Mouse (Mus musculus) heart, embryonic 10.5 days (tissue): ENCODE data around the gene Asic3. TPM values are rescaled to one million over a fixed set of nuclear protein-coding genes. Genes with fewer than 3 reads are reported as not detected.

Experiments
- DNase-seq: peaks from one replicate; pipeline ENCODE4 v3.0.0-alpha.2; 2017; ENCODE audit warnings: low spot score
- H3K27ac ChIP-seq: fragments of 300-500 bp; sonication (generic); 2 replicates; pipeline ENCODE4 v1.5.1; 2016; ENCODE audit warnings: mild to moderate bottlenecking
- H3K27me3 ChIP-seq: fragments of 300-500 bp; sonication (generic); 2 replicates; pipeline ENCODE4 v1.6.1; 2016; ENCODE audit warnings: mild to moderate bottlenecking; ENCODE audit not compliant: poor library complexity, insufficient read depth, severe bottlenecking
- H3K36me3 ChIP-seq: fragments of 300-500 bp; sonication (generic); 2 replicates; pipeline ENCODE4 v1.6.1; 2016; ENCODE audit warnings: mild to moderate bottlenecking, moderate library complexity
- H3K4me1 ChIP-seq: fragments of 300-500 bp; sonication (generic); 2 replicates; pipeline ENCODE4 v1.6.1; 2016; ENCODE audit warnings: mild to moderate bottlenecking
- H3K4me3 ChIP-seq: fragments of 300-500 bp; sonication (generic); 2 replicates; pipeline ENCODE4 v1.5.1; 2016; ENCODE audit warnings: mild to moderate bottlenecking, moderate library complexity
- H3K9me3 ChIP-seq: fragments of 300-500 bp; sonication (generic); 2 replicates; pipeline ENCODE4 v1.6.1; 2016; ENCODE audit warnings: mild to moderate bottlenecking, moderate library complexity
- WGBS: fragments of 180-500 bp; shearing (Covaris S2); methylation state at CpG from one replicate; pipeline ENCODE4 v1.1.7; 2016; 5-methylcytosine and 5-hydroxymethylcytosine counted together
- polyA plus RNA-seq: library from polyadenylated mRNA; unstranded; fragments of >200 nt; fragmentation: Nextera tagmentation; extraction: Ambion mirVana; gene quantifications from 2 replicates; pipeline ENCODE4 v1.2.1, GENCODE M21; 2016

Gene Asic3
- polyA plus RNA-seq, 1 experiment from 2014 or later = 0.11 TPM

- 14% methylated on average over 9 of the region's 9 CpGs for WGBS
- Histone ChIP-seq H3K27ac (0 out of 2 replicates have a peak overlapping the region, but pooled peaks have one; percentile 94), H3K4me3 (peak overlapping the region; percentile 78), H3K36me3 (peaks cover 30% of the 10 kb centered on the region), H3K4me1 (peaks cover 55% of the 10 kb centered on the region), H3K9me3 (no peaks in the 10 kb centered on the region), H3K27me3 (no peaks in the 10 kb centered on the region)
- DNase-seq = no peak
These were observed 13.5 kb downstream of the Asic3 start for GRCm38 (mm10) chr5:24426556-24427284.

- peaks cover 34% of the 10 kb centered on the region for H3K36me3 ChIP-seq
- no peaks in the 10 kb centered on the region for H3K27me3 ChIP-seq
- no peaks in the 10 kb centered on the region for H3K9me3 ChIP-seq
- peak overlapping the region; percentile 8; the same call in 1 of the 2 replicates for H3K27ac ChIP-seq
- H3K4me3 ChIP-seq = peak overlapping the region; percentile 78
- DNase-seq = no peak
- 16% methylated on average over 12 of the region's 12 CpGs for WGBS
- H3K4me1 ChIP-seq = peaks cover 55% of the 10 kb centered on the region
These were observed 14.1 kb downstream of the Asic3 start for GRCm38 (mm10) chr5:24427285-24427633.

- DNase-seq = no peak
- peaks cover 49% of the 10 kb centered on the region for H3K4me1 ChIP-seq
- H3K4me3 ChIP-seq = peak overlapping the region; percentile 78
- 7% methylated on average over 15 of the region's 15 CpGs for WGBS
- H3K27me3 ChIP-seq = no peaks in the 10 kb centered on the region
- H3K9me3 ChIP-seq = no peaks in the 10 kb centered on the region
- peaks cover 40% of the 10 kb centered on the region for H3K36me3 ChIP-seq
- peak overlapping the region; percentile 56 for H3K27ac ChIP-seq
These were observed 14.8 kb downstream of the Asic3 start for GRCm38 (mm10) chr5:24427981-24428402.

- H3K9me3 ChIP-seq = no peaks in the 10 kb centered on the region
- peaks cover 46% of the 10 kb centered on the region for H3K36me3 ChIP-seq
- peak overlapping the region; percentile 78; the same call in 1 of the 2 replicates for H3K4me3 ChIP-seq
- H3K27ac ChIP-seq = peak overlapping the region; percentile 56; the same call in 1 of the 2 replicates
- no peaks in the 10 kb centered on the region for H3K27me3 ChIP-seq
- no peak for DNase-seq
- 12% methylated on average over 9 of the region's 9 CpGs for WGBS
- H3K4me1 ChIP-seq = peaks cover 47% of the 10 kb centered on the region
These were observed 15.4 kb downstream of the Asic3 start for GRCm38 (mm10) chr5:24428596-24428995.

- H3K27ac ChIP-seq = no peak overlapping the region
- no peaks in the 10 kb centered on the region for H3K9me3 ChIP-seq
- H3K27me3 ChIP-seq = no peaks in the 10 kb centered on the region
- H3K36me3 ChIP-seq = peaks cover 90% of the 10 kb centered on the region
- no peak overlapping the region for H3K4me3 ChIP-seq
- DNase-seq = no peak
- H3K4me1 ChIP-seq = no peaks in the 10 kb centered on the region; the same call in 1 of the 2 replicates
- 86% methylated on average over 8 of the region's 8 CpGs for WGBS
These were observed 20.8 kb downstream of the Asic3 start for GRCm38 (mm10) chr5:24433993-24434392.

- peaks cover 23% of the 10 kb centered on the region for H3K4me1 ChIP-seq
- H3K27me3 ChIP-seq = no peaks in the 10 kb centered on the region
- WGBS = 91% methylated on average over 8 of the region's 8 CpGs
- no peak overlapping the region for H3K27ac ChIP-seq
- H3K36me3 ChIP-seq = peaks cover 70% of the 10 kb centered on the region
- no peaks in the 10 kb centered on the region for H3K9me3 ChIP-seq
- DNase-seq = no peak
- no peak overlapping the region for H3K4me3 ChIP-seq
These were observed 28.0 kb downstream of the Asic3 start for GRCm38 (mm10) chr5:24441187-24441586.

GRCm38 (mm10) chr5:24442029-24442428, 28.8 kb downstream of the Asic3 start:
- H3K4me1 ChIP-seq = peaks cover 30% of the 10 kb centered on the region
- peaks cover 62% of the 10 kb centered on the region for H3K36me3 ChIP-seq
- WGBS = 84% methylated on average over 9 of the region's 9 CpGs
- no peak overlapping the region for H3K4me3 ChIP-seq
- no peaks in the 10 kb centered on the region for H3K27me3 ChIP-seq
- no peak overlapping the region for H3K27ac ChIP-seq
- H3K9me3 ChIP-seq = no peaks in the 10 kb centered on the region
- DNase-seq = no peak

GRCm38 (mm10) chr5:24443204-24443603, 30.0 kb downstream of the Asic3 start:
- Histone ChIP-seq H3K36me3 (peaks cover 57% of the 10 kb centered on the region), H3K27me3 (no peaks in the 10 kb centered on the region), H3K4me3 (no peak overlapping the region), H3K9me3 (no peaks in the 10 kb centered on the region), H3K4me1 (peaks cover 41% of the 10 kb centered on the region), H3K27ac (no peak overlapping the region)
- no peak for DNase-seq
- 91% methylated on average over 7 of the region's 7 CpGs for WGBS

- Histone ChIP-seq H3K27ac (peak overlapping the region; percentile 97; the same call in 1 of the 2 replicates), H3K4me1 (peaks cover 41% of the 10 kb centered on the region), H3K27me3 (no peaks in the 10 kb centered on the region), H3K36me3 (peaks cover 51% of the 10 kb centered on the region), H3K4me3 (peak overlapping the region; percentile 96), H3K9me3 (no peaks in the 10 kb centered on the region)
- DNase-seq = no peak
- WGBS = 80% methylated on average over 12 of the region's 12 CpGs
These were observed 30.7 kb downstream of the Asic3 start for GRCm38 (mm10) chr5:24443927-24444326.

GRCm38 (mm10) chr5:24444746-24445427, 31.7 kb downstream of the Asic3 start, which contains the start of gene Fastk:
TSS of gene Fastk (minus strand) at chr5:24445287.
- H3K27ac ChIP-seq = peak within 1 kb of the TSS; percentile 97
- under 1% methylated on average over 60 of the region's 60 CpGs for WGBS
- peaks cover 42% of the 10 kb centered on the region for H3K36me3 ChIP-seq
- DNase-seq = peak; percentile 97
- peak within 1 kb of the TSS; percentile 96 for H3K4me3 ChIP-seq
- no peaks in the 10 kb centered on the region for H3K27me3 ChIP-seq
- no peaks in the 10 kb centered on the region for H3K9me3 ChIP-seq
- H3K4me1 ChIP-seq = peaks cover 41% of the 10 kb centered on the region

- 45% methylated on average over 20 of the region's 20 CpGs for WGBS
These were observed 32.4 kb downstream of the Asic3 start for GRCm38 (mm10) chr5:24445428-24446080.

GRCm38 (mm10) chr5:24446630-24447029, 33.4 kb downstream of the Asic3 start:
- H3K27ac ChIP-seq = no peak overlapping the region
- no peaks in the 10 kb centered on the region for H3K27me3 ChIP-seq
- no peak for DNase-seq
- 86% methylated on average over 7 of the region's 7 CpGs for WGBS
- peaks cover 24% of the 10 kb centered on the region for H3K36me3 ChIP-seq
- peaks cover 46% of the 10 kb centered on the region for H3K4me1 ChIP-seq
- no peaks in the 10 kb centered on the region for H3K9me3 ChIP-seq
- 0 out of 2 replicates have a peak overlapping the region, but pooled peaks have one; percentile 78 for H3K4me3 ChIP-seq

More at GRCm38 (mm10) chr5:24445428-24446080, 32.4 kb downstream of the Asic3 start:
- Histone ChIP-seq H3K4me1 (peaks cover 41% of the 10 kb centered on the region), H3K9me3 (no peaks in the 10 kb centered on the region), H3K36me3 (peaks cover 35% of the 10 kb centered on the region), H3K27me3 (no peaks in the 10 kb centered on the region), H3K27ac (peak overlapping the region; percentile 97), H3K4me3 (peak overlapping the region; percentile 96)
- no peak for DNase-seq
